Mouse (Mus musculus) WW6 (cell line): Measurements from ENCODE around the gene Tmem53.
A peak's percentile ranks its signal among the peaks of the same experiment; 100 is the strongest.

Source experiments
- DNase-seq: peaks from one replicate; pipeline ENCODE4 v3.0.0-alpha.2; 2013; ENCODE audit warnings: low read depth, low spot score

The Tmem53 gene

GRCm38 (mm10) chr4:117251801-117252316 lies at the start of gene Tmem53, which contains the start of gene Armh1:
Gene Tmem53, plus strand, starts transcription at chr4:117251951.
Gene Armh1, minus strand, starts transcription at chr4:117252125.
- DNase-seq, result peak; percentile 86

GRCm38 (mm10) chr4:117202046-117202991 lies 49.4 kb upstream of the Tmem53 start:
- peak; percentile 50 for DNase-seq

GRCm38 (mm10) chr4:117202992-117203354 lies 48.8 kb upstream of the Tmem53 start:
- no peak for DNase-seq

GRCm38 (mm10) chr4:117209592-117209991 lies 42.2 kb upstream of the Tmem53 start:
- DNase-seq, result no peak

- peak; percentile 71 for DNase-seq
Measured at GRCm38 (mm10) chr4:117210147-117211074, 41.3 kb upstream of the Tmem53 start.

GRCm38 (mm10) chr4:117214250-117214649 lies 37.5 kb upstream of the Tmem53 start:
- no peak for DNase-seq

GRCm38 (mm10) chr4:117217029-117217428 lies 34.7 kb upstream of the Tmem53 start:
- no peak for DNase-seq

GRCm38 (mm10) chr4:117218517-117219219 lies 33.1 kb upstream of the Tmem53 start:
- DNase-seq, result no peak

GRCm38 (mm10) chr4:117220741-117221515 lies 30.8 kb upstream of the Tmem53 start:
- no peak for DNase-seq

- DNase-seq, result no peak
Measured at GRCm38 (mm10) chr4:117221836-117222235, 29.9 kb upstream of the Tmem53 start.

- DNase-seq, result no peak
Measured at GRCm38 (mm10) chr4:117223001-117223400, 28.8 kb upstream of the Tmem53 start.

- no peak for DNase-seq
Measured at GRCm38 (mm10) chr4:117224122-117224521, 27.6 kb upstream of the Tmem53 start.

GRCm38 (mm10) chr4:117225250-117225649 lies 26.5 kb upstream of the Tmem53 start:
- no peak for DNase-seq

GRCm38 (mm10) chr4:117229590-117229989 lies 22.2 kb upstream of the Tmem53 start:
- DNase-seq, result no peak

- DNase-seq, result no peak
Measured at GRCm38 (mm10) chr4:117230331-117230730, 21.4 kb upstream of the Tmem53 start.

GRCm38 (mm10) chr4:117231208-117231607 lies 20.5 kb upstream of the Tmem53 start:
- DNase-seq, result no peak

GRCm38 (mm10) chr4:117234166-117234741 lies 17.5 kb upstream of the Tmem53 start:
- no peak for DNase-seq

GRCm38 (mm10) chr4:117235822-117236221 lies 15.9 kb upstream of the Tmem53 start:
- DNase-seq, result no peak

- no peak for DNase-seq
Measured at GRCm38 (mm10) chr4:117239153-117239552, 12.6 kb upstream of the Tmem53 start.

- DNase-seq, result no peak
Measured at GRCm38 (mm10) chr4:117240867-117241266, 10.9 kb upstream of the Tmem53 start.
